Mouse (Mus musculus): ENCODE data around the gene Ift88.

- TF ChIP-seq GATA1 (IDR thresholded peaks at IDR 0.05; ENCODE audit: borderline replicate concordance, low read length) = no peak
- no peak for TF ChIP-seq FLI1 (IDR thresholded peaks at IDR 0.05; ENCODE audit: low read length)
Measured at GRCm38 (mm10) chr14:57391621-57392020, 32.2 kb upstream of the Ift88 start.

Data from megakaryocyte, embryonic 14.5 days (primary cell).